Mouse (Mus musculus): ENCODE measurements around the gene Rab3c.

Rab3c gene

GRCm38 (mm10) chr13:110184963-110185685 lies 95.7 kb downstream of the Rab3c start:
- DNase-seq, result no peak

GRCm38 (mm10) chr13:110175651-110176050 lies 105.1 kb downstream of the Rab3c start:
- no peak for DNase-seq

- DNase-seq, result no peak
Measured at GRCm38 (mm10) chr13:110169669-110170068, 111.1 kb downstream of the Rab3c start.

- no peak for DNase-seq
Measured at GRCm38 (mm10) chr13:110169152-110169551, 111.6 kb downstream of the Rab3c start.

GRCm38 (mm10) chr13:110168570-110168969 lies 112.2 kb downstream of the Rab3c start:
- no peak for DNase-seq

- no peak for DNase-seq
Measured at GRCm38 (mm10) chr13:110166622-110167330, 114.0 kb downstream of the Rab3c start.

- no peak for DNase-seq
Measured at GRCm38 (mm10) chr13:110159980-110160379, 120.8 kb downstream of the Rab3c start.

- peak; percentile 56 for DNase-seq
Measured at GRCm38 (mm10) chr13:110158588-110159519, 121.9 kb downstream of the Rab3c start.

- DNase-seq, result no peak
Measured at GRCm38 (mm10) chr13:110145545-110145944, 135.3 kb downstream of the Rab3c start.

- no peak for DNase-seq
Measured at GRCm38 (mm10) chr13:110145019-110145418, 135.8 kb downstream of the Rab3c start.

- no peak for DNase-seq
Measured at GRCm38 (mm10) chr13:110139339-110139738, 141.5 kb downstream of the Rab3c start.

GRCm38 (mm10) chr13:110138644-110139043 lies 142.2 kb downstream of the Rab3c start:
- DNase-seq, result no peak

GRCm38 (mm10) chr13:110127613-110128258 lies 153.1 kb downstream of the Rab3c start:
- no peak for DNase-seq

GRCm38 (mm10) chr13:110122825-110123224 lies 158.0 kb downstream of the Rab3c start:
- no peak for DNase-seq

- DNase-seq, result no peak
Measured at GRCm38 (mm10) chr13:110116892-110117291, 163.9 kb downstream of the Rab3c start.

- DNase-seq, result no peak
Measured at GRCm38 (mm10) chr13:110116316-110116715, 164.5 kb downstream of the Rab3c start.

- no peak for DNase-seq
Measured at GRCm38 (mm10) chr13:110114870-110115645, 165.7 kb downstream of the Rab3c start.

- DNase-seq, result no peak
Measured at GRCm38 (mm10) chr13:110113711-110114110, 167.1 kb downstream of the Rab3c start.

GRCm38 (mm10) chr13:110097424-110098050 lies 183.3 kb downstream of the Rab3c start:
- DNase-seq, result peak; percentile 35

- DNase-seq, result no peak
Measured at GRCm38 (mm10) chr13:110094998-110095397, 185.8 kb downstream of the Rab3c start.
